Mouse (Mus musculus) thymus, postnatal 0 days (tissue): ENCODE measurements around the gene Ect2. TPM values are rescaled to one million over a fixed set of nuclear protein-coding genes. Genes with fewer than 3 reads are reported as not detected.

Source experiments
- DNase-seq: peaks from one replicate; pipeline ENCODE4 v3.0.0-alpha.2; 2015; ENCODE audit warnings: low spot score
- polyA plus RNA-seq: library from polyadenylated mRNA; unstranded; fragments of >200 nt; fragmentation: Nextera tagmentation; extraction: Ambion mirVana; gene quantifications from 2 replicates; pipeline ENCODE4 v1.2.1, GENCODE M21; 2015

The Ect2 gene
- polyA plus RNA-seq, 1 experiment from 2014 or later, result 49.4 TPM

GRCm38 (mm10) chr3:27071706-27072105, 82.0 kb downstream of the Ect2 start:
- DNase-seq, result no peak

DNA sequence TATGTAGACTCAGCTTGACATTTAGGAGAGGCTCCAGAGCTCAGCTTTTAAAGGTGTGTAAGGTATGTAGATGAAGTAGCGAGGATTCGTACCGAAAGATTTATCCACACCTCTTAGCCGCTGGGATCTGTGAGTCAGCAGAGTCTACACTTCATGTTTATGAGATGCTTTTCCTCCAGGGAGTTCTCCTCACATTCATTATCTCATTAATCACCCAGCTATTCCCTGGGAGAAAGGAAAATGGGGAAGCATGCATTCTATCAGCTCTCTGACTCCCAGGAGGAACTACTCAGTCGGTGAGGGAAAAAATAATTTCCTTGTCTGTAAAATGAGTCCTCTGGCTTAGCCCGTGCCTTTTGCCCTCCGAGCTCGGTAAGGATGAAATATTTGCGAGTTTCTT, 83.3 kb downstream of the Ect2 start:
- no peak for DNase-seq

GRCm38 (mm10) chr3:27067206-27067605, 86.5 kb downstream of the Ect2 start:
- peak; percentile 20 for DNase-seq

- DNase-seq, result no peak
Observed at GRCm38 (mm10) chr3:27064886-27065285, 88.8 kb downstream of the Ect2 start.

DNA sequence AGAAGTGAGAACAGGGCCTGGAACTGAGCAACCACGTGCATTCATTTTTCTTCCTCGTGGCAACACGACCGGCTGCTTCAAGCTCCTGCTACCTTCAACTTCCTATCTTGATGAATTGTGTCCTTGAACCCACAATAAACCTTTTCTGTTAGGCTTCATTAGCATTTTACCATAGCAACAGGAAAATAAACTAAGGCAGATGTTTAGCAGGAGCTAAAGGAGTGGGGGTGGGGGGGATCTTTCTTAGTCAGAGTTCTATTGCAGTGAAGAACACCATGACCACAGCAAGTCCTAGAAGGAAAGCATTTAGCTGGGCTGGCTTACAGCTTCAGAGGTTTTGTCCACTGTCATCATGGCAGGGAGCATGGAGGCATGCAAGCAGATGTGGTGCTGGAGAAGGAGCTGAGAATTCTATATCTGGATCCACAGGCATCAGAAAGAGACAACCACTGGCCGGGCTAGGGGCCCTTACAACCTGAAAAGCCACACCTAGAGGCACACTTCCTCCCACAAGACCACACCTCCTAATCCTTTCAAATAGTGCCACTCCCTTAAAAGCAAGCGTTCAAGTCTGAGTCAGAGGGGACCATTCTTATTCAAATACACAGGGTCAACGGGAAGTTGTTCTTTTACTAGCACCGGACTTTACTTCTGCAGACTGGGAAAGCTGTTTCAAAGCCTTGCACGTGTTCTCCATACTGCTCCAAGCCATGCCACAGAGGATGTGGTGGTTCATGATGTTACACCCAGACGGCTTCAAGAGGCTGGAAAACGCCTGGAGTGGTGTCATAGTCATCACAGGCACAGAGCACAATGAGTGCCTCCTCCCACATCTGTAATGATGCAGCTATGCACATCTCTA, 90.0 kb downstream of the Ect2 start:
- no peak for DNase-seq

GRCm38 (mm10) chr3:27060441-27060840, 93.2 kb downstream of the Ect2 start:
- DNase-seq, result no peak

GRCm38 (mm10) chr3:27059529-27060322, 94.0 kb downstream of the Ect2 start:
- no peak for DNase-seq

GRCm38 (mm10) chr3:27055471-27055870, 98.2 kb downstream of the Ect2 start:
- DNase-seq, result no peak

- no peak for DNase-seq
Observed at GRCm38 (mm10) chr3:27054766-27055165, 98.9 kb downstream of the Ect2 start.

Other genes with a start within 250 kb of the Ect2 start
- 11.1 and 14.3 TPM in 2 replicates for gene Nceh1, start 29.1 kb upstream of the Ect2 start, polyA plus RNA-seq
- gene Tnfsf10, start 163.2 kb upstream of the Ect2 start, polyA plus RNA-seq, result 2.8 TPM in 2 replicates
- 0.05 and 0.06 TPM in 2 replicates for gene Ghsr, start 217.5 kb upstream of the Ect2 start, polyA plus RNA-seq